Mouse (Mus musculus): Measurements from ENCODE around the gene AW549877. TPM values are rescaled to one million over a fixed set of nuclear protein-coding genes. Genes with fewer than 3 reads are reported as not detected.

The AW549877 gene
- polyA plus RNA-seq, 1 experiment from 2014 or later = 41.2 TPM

DNA sequence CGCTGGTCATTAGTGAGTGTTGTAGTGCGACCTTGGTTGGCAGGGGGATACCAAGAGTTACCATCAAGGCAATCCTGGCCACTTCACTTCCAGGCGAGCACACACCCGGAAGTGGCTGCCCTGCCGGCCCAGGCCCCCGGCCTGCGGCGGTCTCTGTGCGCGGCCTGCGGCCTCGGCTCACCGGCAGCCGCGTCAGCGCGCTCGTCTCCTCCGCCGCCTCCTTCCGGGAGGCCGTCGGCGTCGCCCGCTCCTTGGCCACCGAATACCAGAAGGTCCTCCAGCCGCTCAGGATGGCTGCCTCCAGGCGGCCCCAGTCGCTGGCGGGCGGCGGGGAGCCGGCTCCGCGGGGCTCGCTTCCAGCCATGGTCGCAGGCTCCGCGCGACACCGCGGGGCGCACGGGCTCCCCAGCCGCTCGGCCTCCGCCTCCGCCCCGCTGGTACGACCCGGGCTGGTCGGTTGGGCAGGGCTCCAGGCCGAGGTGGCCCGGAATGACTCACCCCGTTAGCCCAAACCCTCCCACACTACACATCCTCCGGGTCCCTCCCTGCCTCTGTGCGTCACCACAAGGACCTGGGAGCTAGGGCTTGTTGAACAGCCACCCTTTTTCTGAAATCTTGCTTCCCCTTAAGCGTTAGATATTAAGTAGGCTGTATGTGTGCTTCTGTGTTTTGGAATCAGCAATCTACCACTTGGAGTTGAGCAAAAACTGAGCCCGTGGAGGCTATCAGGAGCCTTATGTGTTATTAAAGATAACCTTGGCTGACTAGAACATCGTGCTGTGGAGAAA, 16.3 kb downstream of the AW549877 start, which contains the start of gene Fbxo4:
Fbxo4 (minus strand) TSS at position 513 of the 788 bp plus-strand sequence.
- whole genome bisulfite sequencing = 2% methylated on average over 61 of the region's 61 CpGs
- Histone ChIP-seq H3K4me3 (peak within 1 kb of the TSS; percentile 73), H3K4me1 (peaks cover 3% of the 10 kb centered on the region; the same call in 1 of the 2 replicates), H3K27ac (peak within 1 kb of the TSS; percentile 97), H3K9me3 (no peaks in the 10 kb centered on the region), H3K36me3 (replicated peaks) (0 out of 2 replicates have a peak, but pooled peaks cover 8% of the 10 kb centered on the region), H3K9ac (peak within 1 kb of the TSS; percentile 97), H3K4me2 (peak within 1 kb of the TSS; percentile 58), H3K27me3 (replicated peaks) (no peaks in the 10 kb centered on the region)
- peak; percentile 97 for ATAC-seq (replicated peaks)

DNA sequence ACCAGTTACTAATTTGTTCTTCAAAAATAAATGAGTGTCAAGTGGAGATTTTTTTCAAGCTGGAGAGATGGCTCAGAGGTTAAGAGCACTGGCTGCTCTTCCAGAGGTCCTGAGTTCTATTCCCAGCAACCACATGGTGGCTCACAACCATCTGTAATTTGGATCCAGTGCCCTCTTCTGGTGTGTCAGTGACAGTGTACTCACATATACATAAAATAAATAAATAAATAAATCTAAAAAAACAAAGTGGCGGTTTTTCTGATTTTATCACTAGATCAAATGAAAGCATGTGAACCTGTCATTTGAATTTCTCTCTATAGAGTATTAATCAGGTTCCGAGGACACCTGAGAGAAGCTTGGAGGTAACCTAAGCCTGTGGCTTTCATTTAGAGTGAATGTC, 17.3 kb downstream of the AW549877 start:
- peak; percentile 18; the same call in 1 of the 2 replicates for ATAC-seq (replicated peaks)
- H3K9ac ChIP-seq = no peak overlapping the region
- H3K27me3 ChIP-seq (replicated peaks) = no peaks in the 10 kb centered on the region
- 97% methylated on average over 2 of the region's 2 CpGs for WGBS
- no peak overlapping the region; the same call in 1 of the 2 replicates for H3K4me2 ChIP-seq
- no peak overlapping the region for H3K27ac ChIP-seq
- 0 out of 2 replicates have a peak, but pooled peaks cover 2% of the 10 kb centered on the region for H3K36me3 ChIP-seq (replicated peaks)
- H3K4me1 ChIP-seq = peaks cover 3% of the 10 kb centered on the region; the same call in 1 of the 2 replicates
- no peak overlapping the region for H3K4me3 ChIP-seq
- H3K9me3 ChIP-seq = no peaks in the 10 kb centered on the region

DNA sequence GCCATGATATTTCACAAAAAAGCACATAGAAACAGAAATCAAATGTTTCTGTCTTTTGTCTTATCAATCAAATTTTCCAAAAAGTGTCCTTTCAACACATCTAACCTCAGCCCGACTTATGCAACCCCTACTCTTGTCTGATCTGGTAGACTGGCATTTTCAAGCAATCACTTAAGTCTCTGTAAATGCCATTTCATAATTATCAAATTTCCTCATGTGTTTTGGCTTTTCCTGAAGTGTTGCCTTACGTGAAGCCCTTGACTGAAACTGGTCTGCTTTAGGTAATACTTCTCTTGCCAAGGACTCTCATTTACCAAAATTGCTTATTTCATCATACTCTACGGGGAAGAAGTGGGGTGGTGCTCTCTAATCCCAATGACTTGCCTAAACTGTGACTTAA, 22.2 kb downstream of the AW549877 start:
- Histone ChIP-seq H3K9me3 (no peaks in the 10 kb centered on the region), H3K9ac (no peak overlapping the region), H3K4me2 (no peak overlapping the region), H3K4me3 (no peak overlapping the region), H3K27ac (no peak overlapping the region), H3K4me1 (no peaks in the 10 kb centered on the region), H3K36me3 (replicated peaks) (no peaks in the 10 kb centered on the region; the same call in 1 of the 2 replicates), H3K27me3 (replicated peaks) (no peaks in the 10 kb centered on the region)
- no peak for ATAC-seq (replicated peaks)
- 92% methylated on average over 3 of the region's 3 CpGs for WGBS

DNA sequence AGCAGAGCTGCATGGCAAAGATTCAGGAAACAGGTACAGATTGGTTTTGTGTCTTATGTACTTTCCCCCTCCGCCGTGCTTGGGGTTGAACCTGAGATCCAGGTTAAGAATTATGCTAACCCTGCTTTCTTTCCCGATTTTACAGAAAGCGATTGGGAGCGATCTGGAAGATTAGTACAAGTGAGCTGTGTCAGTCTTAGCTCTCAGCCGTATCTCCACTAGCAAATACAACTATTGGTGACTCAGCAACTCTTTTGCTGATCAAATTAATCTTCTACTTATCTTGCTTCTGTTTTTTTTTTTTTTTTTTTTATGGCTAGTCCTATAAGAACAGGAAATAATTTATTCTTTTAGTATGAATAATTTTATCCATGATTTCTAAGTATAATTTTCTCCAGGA, 25.4 kb downstream of the AW549877 start:
- no peaks in the 10 kb centered on the region; the same call in 1 of the 2 replicates for H3K36me3 ChIP-seq (replicated peaks)
- WGBS = 95% methylated on average over 6 of the region's 6 CpGs

DNA sequence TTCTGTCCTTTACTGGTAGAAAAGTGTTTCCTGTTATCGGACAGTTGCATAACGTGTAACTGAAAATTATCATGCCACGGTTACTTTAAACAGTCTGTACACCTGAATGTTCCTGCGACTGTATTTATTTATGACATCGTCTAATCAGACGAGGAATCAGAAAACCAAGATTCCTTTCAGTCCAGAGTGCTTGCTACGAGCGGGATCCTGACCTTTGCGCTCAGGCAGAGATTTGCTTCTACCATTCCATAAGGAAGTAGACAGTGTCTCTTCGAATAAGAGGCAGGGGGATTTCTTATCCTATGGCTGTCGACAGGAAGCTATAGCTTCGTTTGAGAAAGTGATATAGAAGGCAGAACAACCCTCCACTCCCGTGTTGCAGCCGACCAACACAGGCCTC, 25.8 kb downstream of the AW549877 start:
- Histone ChIP-seq H3K36me3 (replicated peaks) (no peaks in the 10 kb centered on the region; the same call in 1 of the 2 replicates), H3K9me3 (no peaks in the 10 kb centered on the region), H3K27ac (no peak overlapping the region), H3K27me3 (replicated peaks) (no peaks in the 10 kb centered on the region), H3K4me2 (no peak overlapping the region), H3K4me3 (no peak overlapping the region), H3K4me1 (no peaks in the 10 kb centered on the region), H3K9ac (no peak overlapping the region)
- ATAC-seq (replicated peaks) = no peak
- WGBS = 93% methylated on average over 14 of the region's 14 CpGs

More for the DNA sequence above, 25.4 kb downstream of the AW549877 start:
- Histone ChIP-seq H3K4me1 (no peaks in the 10 kb centered on the region), H3K4me2 (no peak overlapping the region), H3K4me3 (no peak overlapping the region), H3K9ac (no peak overlapping the region), H3K27ac (no peak overlapping the region), H3K9me3 (no peaks in the 10 kb centered on the region), H3K27me3 (replicated peaks) (no peaks in the 10 kb centered on the region)
- ATAC-seq (replicated peaks) = no peak

DNA sequence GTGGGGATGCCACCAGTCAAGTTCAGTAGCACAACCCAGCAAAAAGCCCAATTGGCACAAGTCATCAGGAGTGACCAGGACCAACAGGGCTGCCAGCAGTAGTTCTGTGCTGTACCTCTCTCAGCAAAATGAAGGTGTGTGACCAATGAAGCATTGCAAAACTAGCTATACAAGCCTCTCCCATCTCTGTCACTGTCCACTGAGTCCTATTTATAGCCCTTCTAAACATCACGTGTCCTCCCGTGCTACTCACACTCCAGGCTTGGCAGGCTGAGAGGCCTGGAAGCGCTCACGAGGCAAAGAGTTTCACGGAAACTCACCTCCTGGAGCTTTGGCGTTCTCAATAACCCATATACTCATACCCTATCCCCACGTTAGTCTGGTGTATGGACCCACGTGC, 33.3 kb downstream of the AW549877 start:
- ATAC-seq (replicated peaks) = no peak

DNA sequence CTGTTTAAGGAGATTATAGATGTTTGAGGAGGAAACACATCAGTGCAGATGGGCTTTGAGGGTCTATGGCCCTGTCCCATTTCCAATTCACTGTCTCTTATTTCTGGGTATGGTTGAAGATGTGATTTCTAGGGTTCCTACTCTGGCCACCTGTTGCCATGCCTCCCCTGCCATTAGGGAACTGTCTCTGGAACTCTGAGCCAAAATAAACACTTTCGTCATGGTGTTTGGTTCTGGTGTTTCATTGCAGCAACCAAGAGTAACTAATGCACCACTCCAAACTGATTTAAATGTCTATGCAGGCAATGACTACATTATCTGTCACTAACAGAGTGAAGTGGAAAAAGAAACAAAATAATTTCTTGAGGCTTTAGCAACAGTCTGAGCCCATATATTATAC, 35.5 kb downstream of the AW549877 start:
- H3K4me2 ChIP-seq = no peak overlapping the region
- H3K9me3 ChIP-seq = no peaks in the 10 kb centered on the region
- H3K4me1 ChIP-seq = no peaks in the 10 kb centered on the region
- 50% methylated on average over 1 of the region's 1 CpGs for WGBS
- no peak overlapping the region for H3K27ac ChIP-seq
- no peaks in the 10 kb centered on the region for H3K27me3 ChIP-seq (replicated peaks)
- no peak overlapping the region for H3K9ac ChIP-seq
- H3K36me3 ChIP-seq (replicated peaks) = no peaks in the 10 kb centered on the region
- H3K4me3 ChIP-seq = no peak overlapping the region
- no peak for ATAC-seq (replicated peaks)

More for the DNA sequence above, 33.3 kb downstream of the AW549877 start:
- 78% methylated on average over 8 of the region's 8 CpGs for WGBS
- H3K4me3 ChIP-seq = no peak overlapping the region
- H3K9me3 ChIP-seq = no peaks in the 10 kb centered on the region
- no peak overlapping the region for H3K4me2 ChIP-seq
- H3K4me1 ChIP-seq = no peaks in the 10 kb centered on the region
- no peaks in the 10 kb centered on the region for H3K27me3 ChIP-seq (replicated peaks)
- H3K36me3 ChIP-seq (replicated peaks) = no peaks in the 10 kb centered on the region
- H3K9ac ChIP-seq = no peak overlapping the region
- no peak overlapping the region for H3K27ac ChIP-seq

DNA sequence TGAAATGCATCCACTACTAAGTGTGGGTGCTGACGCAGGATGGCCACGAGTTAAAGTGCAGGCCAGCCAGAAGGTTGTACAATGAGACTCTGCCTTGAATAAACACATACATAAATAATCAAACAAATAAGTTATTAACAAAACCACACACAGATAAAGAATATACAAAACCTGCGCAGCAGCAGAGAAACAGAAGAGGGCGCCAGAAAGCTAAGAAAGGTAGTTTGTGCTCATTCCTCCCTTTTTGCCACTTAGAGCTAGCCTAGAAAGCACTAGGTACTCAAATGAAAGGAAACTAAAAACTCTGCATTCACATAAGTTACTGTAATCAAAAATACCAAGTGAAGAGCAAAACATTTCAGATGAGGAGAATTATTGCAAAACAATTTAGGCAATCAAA, 37.6 kb downstream of the AW549877 start:
- Histone ChIP-seq H3K9ac (no peak overlapping the region), H3K27me3 (replicated peaks) (no peaks in the 10 kb centered on the region), H3K27ac (no peak overlapping the region), H3K9me3 (no peaks in the 10 kb centered on the region), H3K36me3 (replicated peaks) (no peaks in the 10 kb centered on the region), H3K4me3 (no peak overlapping the region), H3K4me1 (no peaks in the 10 kb centered on the region), H3K4me2 (no peak overlapping the region)
- no peak for ATAC-seq (replicated peaks)
- WGBS = 31% methylated on average over 4 of the region's 4 CpGs

DNA sequence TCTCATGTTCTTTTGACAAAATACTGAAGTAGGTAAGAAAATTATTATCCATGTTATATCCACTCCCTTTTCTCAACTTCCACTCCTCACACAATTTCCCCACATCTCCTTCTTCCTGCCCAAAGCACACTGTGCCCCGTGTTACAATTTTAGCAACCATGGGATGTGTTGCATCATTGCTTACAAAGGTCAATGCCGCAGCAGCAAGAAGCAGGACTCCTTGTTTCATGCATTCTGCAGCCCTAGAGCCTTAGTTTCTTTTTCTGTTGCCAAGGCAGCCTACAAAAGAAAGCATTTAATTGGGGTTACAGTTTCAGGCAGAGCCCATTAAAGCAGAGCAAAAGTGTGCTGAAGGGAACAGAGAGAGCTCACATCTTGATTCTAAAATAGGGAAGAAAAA, 40.6 kb downstream of the AW549877 start:
- no peak overlapping the region for H3K4me3 ChIP-seq
- ATAC-seq (replicated peaks) = no peak
- H3K27me3 ChIP-seq (replicated peaks) = no peaks in the 10 kb centered on the region
- no peak overlapping the region for H3K9ac ChIP-seq
- H3K4me1 ChIP-seq = no peaks in the 10 kb centered on the region
- no peak overlapping the region for H3K4me2 ChIP-seq
- no peaks in the 10 kb centered on the region for H3K9me3 ChIP-seq
- WGBS = 54% methylated on average over 2 of the region's 2 CpGs
- H3K36me3 ChIP-seq (replicated peaks) = no peaks in the 10 kb centered on the region
- H3K27ac ChIP-seq = no peak overlapping the region

DNA sequence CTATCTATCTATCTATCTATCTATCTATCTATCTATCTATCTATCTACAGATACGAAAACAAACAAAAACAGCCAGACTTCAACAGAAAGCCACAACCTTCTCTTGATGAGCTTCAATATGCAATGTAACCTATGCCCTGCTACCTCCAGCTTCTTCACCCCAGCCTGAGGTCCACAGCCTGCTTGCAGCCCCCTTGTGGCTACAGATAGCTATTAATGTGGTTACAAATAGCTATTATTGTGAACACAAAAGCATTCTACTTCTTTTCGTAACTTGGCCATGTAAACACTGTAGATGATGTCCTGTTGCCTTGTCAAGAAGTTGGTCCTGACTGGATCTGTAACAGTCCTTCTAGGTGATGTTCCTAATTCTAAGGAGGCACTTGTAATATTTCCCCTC, 57.4 kb downstream of the AW549877 start:
- H3K27me3 ChIP-seq (replicated peaks) = no peaks in the 10 kb centered on the region
- 93% methylated on average over 2 of the region's 2 CpGs for WGBS
- H3K9ac ChIP-seq = no peak overlapping the region
- no peak overlapping the region for H3K4me3 ChIP-seq
- no peak for ATAC-seq (replicated peaks)
- H3K27ac ChIP-seq = no peak overlapping the region
- no peaks in the 10 kb centered on the region for H3K4me1 ChIP-seq
- H3K4me2 ChIP-seq = no peak overlapping the region
- H3K9me3 ChIP-seq = no peaks in the 10 kb centered on the region
- no peaks in the 10 kb centered on the region for H3K36me3 ChIP-seq (replicated peaks)

DNA sequence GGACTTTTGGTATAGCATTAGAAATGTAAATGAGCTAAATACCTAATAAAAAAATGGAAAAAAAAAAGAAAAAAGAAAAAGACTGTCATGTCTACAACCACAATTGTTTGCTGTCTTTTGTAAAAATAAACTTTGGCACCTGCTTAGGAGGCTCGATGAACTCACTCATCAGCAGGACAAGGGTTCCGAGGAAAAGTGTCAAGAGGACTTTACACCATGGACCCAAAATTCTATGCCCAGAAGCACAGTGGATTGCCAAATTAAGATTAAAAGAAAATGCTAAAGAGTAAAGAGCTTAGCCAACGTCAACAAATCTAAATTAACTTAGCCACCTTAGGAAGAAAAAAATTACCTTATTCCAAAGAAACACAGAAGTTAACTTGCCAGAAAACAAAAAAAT, 59.5 kb downstream of the AW549877 start:
- H3K4me2 ChIP-seq = no peak overlapping the region
- no peaks in the 10 kb centered on the region for H3K4me1 ChIP-seq
- no peak for ATAC-seq (replicated peaks)
- H3K4me3 ChIP-seq = no peak overlapping the region
- no peaks in the 10 kb centered on the region for H3K9me3 ChIP-seq
- WGBS = 88% methylated on average over 3 of the region's 3 CpGs
- no peak overlapping the region for H3K27ac ChIP-seq
- no peak overlapping the region for H3K9ac ChIP-seq
- no peaks in the 10 kb centered on the region for H3K36me3 ChIP-seq (replicated peaks)
- H3K27me3 ChIP-seq (replicated peaks) = no peaks in the 10 kb centered on the region

DNA sequence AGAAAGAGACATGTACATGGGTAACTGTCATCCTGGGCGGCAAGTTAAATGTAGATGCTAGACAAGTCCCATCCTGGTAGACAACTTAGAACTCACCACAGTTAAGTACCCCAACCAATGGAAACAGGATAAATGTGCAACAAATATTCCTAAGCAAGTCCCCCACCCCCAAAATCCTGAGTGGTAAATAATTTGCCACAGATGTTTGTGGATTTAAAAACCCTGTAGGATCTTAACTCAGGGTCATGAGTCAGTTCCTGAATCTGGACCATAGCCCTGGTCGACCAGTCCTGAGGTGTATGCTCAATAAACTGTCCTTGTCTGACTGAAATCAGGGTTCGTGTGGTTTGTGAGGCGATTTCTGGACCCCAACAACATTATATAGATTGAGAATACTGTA, 62.1 kb downstream of the AW549877 start:
- Histone ChIP-seq H3K27me3 (replicated peaks) (no peaks in the 10 kb centered on the region), H3K4me2 (no peak overlapping the region), H3K9ac (no peak overlapping the region), H3K4me3 (no peak overlapping the region), H3K9me3 (no peaks in the 10 kb centered on the region), H3K4me1 (no peaks in the 10 kb centered on the region), H3K36me3 (replicated peaks) (no peaks in the 10 kb centered on the region), H3K27ac (no peak overlapping the region)
- WGBS = 91% methylated on average over 4 of the region's 4 CpGs
- ATAC-seq (replicated peaks) = no peak
